Mouse (Mus musculus): Measurements from ENCODE around the gene Fmnl1.

GRCm38 (mm10) chr11:103240740-103241139 is 69.8 kb downstream of the Fmnl1 start:
- TF ChIP-seq CTCF (IDR thresholded peaks at IDR 0.05) = no peak
- TF ChIP-seq POLR2A (IDR thresholded peaks at IDR 0.05; ENCODE audit: insufficient read depth, low read depth, low read length) = no peak
